Mouse (Mus musculus): ENCODE measurements around the gene Arpc2. TPM values are rescaled to one million over a fixed set of nuclear protein-coding genes. Genes with fewer than 3 reads are reported as not detected.

Arpc2 gene
- total and polyA plus RNA-seq, 3 experiments, result 108 to 423 (median 141) TPM

DNA sequence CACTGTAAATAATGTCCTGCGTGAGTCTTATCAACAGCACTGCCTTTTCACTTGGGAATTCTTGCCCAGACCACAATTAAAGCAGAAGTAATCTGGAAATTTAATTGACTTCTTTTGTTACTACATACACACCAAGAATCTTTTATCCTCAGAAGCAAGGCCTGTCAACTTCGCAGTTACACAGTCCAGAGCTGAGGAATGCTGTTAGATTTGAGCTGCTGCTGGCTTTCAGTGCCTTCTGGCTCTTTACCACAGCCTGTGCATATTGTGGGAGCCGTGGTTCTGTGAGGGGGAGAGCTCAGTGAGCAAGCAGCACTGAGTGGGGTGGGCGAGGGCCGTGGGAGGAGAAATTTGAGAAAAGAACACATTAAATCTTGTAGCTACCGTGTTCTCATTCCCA, 4.4 kb downstream of the Arpc2 start:
- Histone ChIP-seq H3K36me3 (ENCODE audit: control insufficient read depth in 1 of 2, insufficient read depth in 2 of 2, low read length in 2 of 2) (peaks cover 2 to 54% of the 10 kb centered on the region in 2 experiments), H3K4me1 (ENCODE audit: control insufficient read depth in 1 of 2, insufficient read depth in 2 of 2, low read length in 2 of 2) (peaks cover 9 to 27% of the 10 kb centered on the region in 2 experiments), H3K9ac (ENCODE audit: control insufficient read depth, low read depth, low read length, poor library complexity, severe bottlenecking) (no peak overlapping the region; the same call in 1 of the 2 replicates)

DNA sequence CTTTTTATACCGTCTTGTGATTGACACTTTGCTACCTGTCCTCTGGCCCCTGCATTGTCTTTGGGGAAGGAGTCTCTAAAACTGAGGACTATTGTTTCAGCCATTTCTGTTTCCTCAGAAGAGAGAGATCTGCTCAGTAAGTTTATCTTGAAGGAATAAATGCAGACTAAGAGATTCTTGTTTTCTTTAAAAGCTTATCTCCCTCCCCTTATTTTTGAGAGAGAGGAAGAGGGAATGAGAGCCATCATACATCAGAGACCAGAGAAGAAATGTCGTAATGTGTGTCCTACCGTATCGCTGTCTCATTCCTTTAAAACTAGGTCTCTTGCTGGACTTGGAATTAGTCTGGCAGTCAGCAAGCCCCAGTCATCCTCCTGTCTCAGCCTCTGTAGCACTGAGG, 4.9 kb downstream of the Arpc2 start:
- Histone ChIP-seq H3K36me3 (ENCODE audit: control insufficient read depth in 1 of 2, insufficient read depth in 2 of 2, low read length in 2 of 2) (peaks cover 2 to 54% of the 10 kb centered on the region in 2 experiments), H3K9ac (ENCODE audit: control insufficient read depth, low read depth, low read length, poor library complexity, severe bottlenecking) (no peak overlapping the region), H3K27me3 (ENCODE audit: control insufficient read depth in 1 of 2, insufficient read depth in 2 of 2, low read length in 2 of 2) (no peaks in the 10 kb centered on the region), H3K4me3 (ENCODE audit: control insufficient read depth in 1 of 2, insufficient read depth in 1 of 2, low read depth in 2 of 2, low read length in 2 of 2) (no peak overlapping the region), H3K79me2 (ENCODE audit: control insufficient read depth, insufficient read depth, low read length, poor library complexity) (peaks cover 88% of the 10 kb centered on the region), H3K4me1 (ENCODE audit: control insufficient read depth in 1 of 2, insufficient read depth in 2 of 2, low read length in 2 of 2) (peaks cover 9 to 23% of the 10 kb centered on the region in 2 experiments), H3K9me3 (replicated peaks; ENCODE audit: insufficient read depth, low read length) (no peaks in the 10 kb centered on the region), H3K27ac (ENCODE audit: control insufficient read depth, low read depth, low read length) (no peak overlapping the region)
- TF ChIP-seq MEF2A (IDR thresholded peaks at IDR 0.05; ENCODE audit: extremely low read depth, insufficient replicate concordance, low read depth, low read length, poor library complexity, severe bottlenecking) (no peak), TAL1 (IDR thresholded peaks at IDR 0.05; ENCODE audit: low read length) (peak; percentile 59), GATA1 (IDR thresholded peaks at IDR 0.05; ENCODE audit: low read depth, low read length) (peak; percentile 61; the same call in 1 of the 2 replicates)
- no peak for DNase-seq (ENCODE audit: low read depth, low spot score)

More for the DNA sequence above, 4.4 kb downstream of the Arpc2 start:
- Histone ChIP-seq H3K79me2 (ENCODE audit: control insufficient read depth, insufficient read depth, low read length, poor library complexity) (peaks cover 83% of the 10 kb centered on the region), H3K27me3 (ENCODE audit: control insufficient read depth in 1 of 2, insufficient read depth in 2 of 2, low read length in 2 of 2) (no peaks in the 10 kb centered on the region), H3K9me3 (replicated peaks; ENCODE audit: insufficient read depth, low read length) (no peaks in the 10 kb centered on the region), H3K4me3 (ENCODE audit: control insufficient read depth in 1 of 2, insufficient read depth in 1 of 2, low read depth in 2 of 2, low read length in 2 of 2) (no peak overlapping the region), H3K27ac (ENCODE audit: control insufficient read depth, low read depth, low read length) (peak overlapping the region; percentile 2; the same call in 1 of the 2 replicates)
- TF ChIP-seq CHD1 (IDR thresholded peaks at IDR 0.05; ENCODE audit: low read depth, low read length), result no peak
- no peak for TF ChIP-seq SIN3A (IDR thresholded peaks at IDR 0.05; ENCODE audit: low read length)
- no peak for TF ChIP-seq ZNF384 (IDR thresholded peaks at IDR 0.05; ENCODE audit: low read depth, low read length)
- 0 out of 2 replicates have a peak, but pooled peaks have one; percentile 12 for TF ChIP-seq GATA1 (IDR thresholded peaks at IDR 0.05; ENCODE audit: low read depth, low read length)
- DNase-seq (ENCODE audit: low read depth, low spot score), result no peak

DNA sequence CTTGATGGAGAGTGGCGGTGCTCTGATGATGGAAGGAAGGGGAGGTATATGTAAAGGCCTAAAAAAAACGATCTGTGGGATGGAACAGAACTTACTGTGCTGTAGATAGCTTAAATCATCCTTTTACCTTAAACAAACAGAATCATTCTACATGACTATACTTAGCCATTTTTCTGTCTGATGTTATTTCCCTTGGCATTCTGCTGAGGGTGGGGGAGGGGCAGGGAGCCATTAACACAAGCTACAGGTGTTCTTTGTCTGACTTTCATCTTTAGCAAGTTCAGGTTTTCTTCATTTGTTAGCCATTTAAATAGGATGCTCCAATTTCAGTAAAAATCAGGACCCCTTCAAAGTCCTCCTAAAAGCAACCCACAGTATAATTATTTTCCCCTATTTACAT, 9.6 kb downstream of the Arpc2 start:
- peaks cover 8 to 62% of the 10 kb centered on the region in 2 experiments for H3K36me3 ChIP-seq (ENCODE audit: control insufficient read depth in 1 of 2, insufficient read depth in 2 of 2, low read length in 2 of 2)

DNA sequence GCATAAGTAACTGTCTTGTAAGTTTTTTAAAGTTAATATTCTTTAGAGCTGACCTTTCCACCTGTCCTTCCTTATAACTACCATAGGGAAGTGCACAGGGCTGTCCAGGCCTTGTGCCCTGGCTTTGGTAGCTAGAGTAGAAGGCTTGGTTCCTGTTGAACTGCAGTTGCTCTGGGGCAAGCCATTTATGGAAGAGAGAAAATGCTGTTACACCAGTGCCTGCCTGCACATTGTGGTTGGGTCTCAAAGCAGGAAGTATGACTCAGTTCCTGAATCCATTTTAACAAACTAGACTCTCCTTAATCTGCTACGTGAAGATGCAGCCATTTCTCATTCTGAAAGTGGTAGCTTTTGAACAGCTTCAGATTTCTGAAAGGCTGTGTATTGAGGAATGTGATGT, 12.9 kb downstream of the Arpc2 start:
- Histone ChIP-seq H3K27ac (ENCODE audit: control insufficient read depth, low read depth, low read length) (peak overlapping the region; percentile 44), H3K79me2 (ENCODE audit: control insufficient read depth, insufficient read depth, low read length, poor library complexity) (peaks cover 26% of the 10 kb centered on the region), H3K9ac (ENCODE audit: control insufficient read depth, low read depth, low read length, poor library complexity, severe bottlenecking) (no peak overlapping the region), H3K4me3 (ENCODE audit: control insufficient read depth in 1 of 2, insufficient read depth in 1 of 2, low read depth in 2 of 2, low read length in 2 of 2) (no peak overlapping the region), H3K27me3 (ENCODE audit: control insufficient read depth in 1 of 2, insufficient read depth in 2 of 2, low read length in 2 of 2) (no peaks in the 10 kb centered on the region), H3K4me1 (ENCODE audit: control insufficient read depth in 1 of 2, insufficient read depth in 2 of 2, low read length in 2 of 2) (peaks cover 17% of the 10 kb centered on the region in 2 experiments), H3K9me3 (replicated peaks; ENCODE audit: insufficient read depth, low read length) (no peaks in the 10 kb centered on the region), H3K36me3 (ENCODE audit: control insufficient read depth in 1 of 2, insufficient read depth in 2 of 2, low read length in 2 of 2) (peaks cover 24 to 41% of the 10 kb centered on the region in 2 experiments)
- peak; percentile 88 for DNase-seq (ENCODE audit: low read depth, low spot score)
- TF ChIP-seq MYB (IDR thresholded peaks at IDR 0.05; ENCODE audit: low read depth, low read length) (no peak), E2F4 (IDR thresholded peaks at IDR 0.05; ENCODE audit: borderline replicate concordance, low read depth, low read length) (no peak), TAL1 (IDR thresholded peaks at IDR 0.05; ENCODE audit: low read length) (no peak), TBP (IDR thresholded peaks at IDR 0.05; ENCODE audit: low read depth, low read length) (peak; percentile 68; the same call in 1 of the 2 replicates), EP300 (IDR thresholded peaks at IDR 0.05; ENCODE audit: low read depth in 1 of 2, low read length in 2 of 2) (peak; percentile 46 to 74; a peak in 3 of 4 replicates), NRF1 (IDR thresholded peaks at IDR 0.05; ENCODE audit: insufficient read depth, low read depth, low read length, poor library complexity, severe bottlenecking) (no peak), ZKSCAN1 (IDR thresholded peaks at IDR 0.05; ENCODE audit: low read depth, low read length) (no peak), CHD1 (IDR thresholded peaks at IDR 0.05; ENCODE audit: low read depth, low read length) (no peak), HCFC1 (IDR thresholded peaks at IDR 0.05; ENCODE audit: low read depth, low read length) (peak; percentile 62), RAD21 (IDR thresholded peaks at IDR 0.05; ENCODE audit: low read depth, low read length) (no peak), MAX (IDR thresholded peaks at IDR 0.05; ENCODE audit: low read length) (no peak), USF2 (IDR thresholded peaks at IDR 0.05; ENCODE audit: borderline replicate concordance in 1 of 2, insufficient read depth in 1 of 2, low read depth in 1 of 2, low read length in 2 of 2) (no peak), TCF12 (IDR thresholded peaks at IDR 0.05; ENCODE audit: low read depth, low read length) (no peak)

More for the DNA sequence above, 9.6 kb downstream of the Arpc2 start:
- Histone ChIP-seq H3K4me1 (ENCODE audit: control insufficient read depth in 1 of 2, insufficient read depth in 2 of 2, low read length in 2 of 2) (peaks cover 17 to 23% of the 10 kb centered on the region in 2 experiments), H3K79me2 (ENCODE audit: control insufficient read depth, insufficient read depth, low read length, poor library complexity) (peaks cover 57% of the 10 kb centered on the region), H3K9ac (ENCODE audit: control insufficient read depth, low read depth, low read length, poor library complexity, severe bottlenecking) (no peak overlapping the region), H3K27ac (ENCODE audit: control insufficient read depth, low read depth, low read length) (no peak overlapping the region), H3K27me3 (ENCODE audit: control insufficient read depth in 1 of 2, insufficient read depth in 2 of 2, low read length in 2 of 2) (no peaks in the 10 kb centered on the region), H3K4me3 (ENCODE audit: control insufficient read depth in 1 of 2, insufficient read depth in 1 of 2, low read depth in 2 of 2, low read length in 2 of 2) (no peak overlapping the region), H3K9me3 (replicated peaks; ENCODE audit: insufficient read depth, low read length) (no peaks in the 10 kb centered on the region)
- no peak for DNase-seq (ENCODE audit: low read depth, low spot score)
- TF ChIP-seq JUND (IDR thresholded peaks at IDR 0.05; ENCODE audit: low read depth, low read length), result no peak
- TF ChIP-seq RCOR1 (IDR thresholded peaks at IDR 0.05; ENCODE audit: low read depth, low read length), result no peak
- no peak for TF ChIP-seq TBP (IDR thresholded peaks at IDR 0.05; ENCODE audit: low read depth, low read length)
- no peak for TF ChIP-seq USF2 (IDR thresholded peaks at IDR 0.05; ENCODE audit: borderline replicate concordance in 1 of 2, insufficient read depth in 1 of 2, low read depth in 1 of 2, low read length in 2 of 2)
- no peak for TF ChIP-seq NELFE (IDR thresholded peaks at IDR 0.05; ENCODE audit: low read depth, low read length)

Measured in MEL (cell line).